Mouse (Mus musculus) liver, adult 2 months (tissue): ENCODE results near the gene 2210011C24Rik. TPM values are rescaled to one million over a fixed set of nuclear protein-coding genes. Genes with fewer than 3 reads are reported as not detected.

Experiments used
- DNase-seq: peaks from one replicate; pipeline ENCODE4 v3.0.0-alpha.2; 2011; ENCODE audit warnings: low read depth, low spot score; ENCODE audit errors: extremely low read depth
- H3K27ac ChIP-seq: fragments of 200-500 bp; replicated peaks from 2 replicates; pipeline ENCODE4 v1.5.1; 2012; ENCODE audit warnings: low read depth, mild to moderate bottlenecking, control low read depth, inconsistent platforms, low read length; ENCODE audit not compliant: insufficient read depth
- H3K27me3 ChIP-seq: fragments of 200-500 bp; 2 replicates; pipeline ENCODE4 v1.6.1; 2012; ENCODE audit warnings: mild to moderate bottlenecking, moderate library complexity, low read length, inconsistent platforms; ENCODE audit not compliant: control insufficient read depth, insufficient read depth
- H3K36me3 ChIP-seq: fragments of 200-500 bp; 2 replicates; pipeline ENCODE4 v1.6.1; 2012; ENCODE audit warnings: low read length, inconsistent platforms; ENCODE audit not compliant: control insufficient read depth, insufficient read depth
- H3K4me1 ChIP-seq: fragments of 200-500 bp; 2 replicates; pipeline ENCODE4 v1.6.1; 2011; ENCODE audit warnings: low read length; ENCODE audit not compliant: control insufficient read depth, insufficient read depth
- H3K4me3 ChIP-seq: fragments of 200-500 bp; 2 replicates; pipeline ENCODE4 v1.5.1; 2011; ENCODE audit warnings: low read depth, mild to moderate bottlenecking, control low read depth, low read length, moderate library complexity; ENCODE audit not compliant: insufficient read depth
- H3K79me2 ChIP-seq: fragments of 200-500 bp; 2 replicates; pipeline ENCODE4 v1.6.1; 2012; ENCODE audit warnings: inconsistent platforms, mild to moderate bottlenecking, low read length, moderate library complexity; ENCODE audit not compliant: control insufficient read depth, insufficient read depth
- H3K9ac ChIP-seq: fragments of 200-500 bp; 2 replicates; pipeline ENCODE4 v1.6.1; 2012; ENCODE audit warnings: low read depth, mild to moderate bottlenecking, control low read depth, inconsistent platforms, low read length
- CTCF ChIP-seq: fragments of 200-500 bp; IDR thresholded peaks from 2 replicates; pipeline ENCODE4 v1.5.1; 2011; ENCODE audit warnings: low read depth, low read length, control low read depth
- POLR2A ChIP-seq: fragments of 200-500 bp; IDR thresholded peaks from 2 replicates; pipeline ENCODE4 v1.6.1; 2011; ENCODE audit warnings: low read length, control low read depth; ENCODE audit not compliant: insufficient read depth; ENCODE audit errors: extremely low read depth
- WGBS: fragments of 180-500 bp; shearing (Covaris S2); methylation state at CpG from one replicate; pipeline ENCODE4 v1.1.7; 2018; 5-methylcytosine and 5-hydroxymethylcytosine counted together
- polyA plus RNA-seq: library from polyadenylated mRNA; depleted of rRNA; stranded (reverse); fragments of >200 nt; gene quantifications from 2 replicates; pipeline ENCODE4 v1.2.3, GENCODE M21; 2012
- total RNA-seq: library from RNA; depleted of rRNA; stranded (reverse); fragments of >200 nt; gene quantifications from 2 replicates; pipeline ENCODE4 v1.2.3, GENCODE M21; 2014

The 2210011C24Rik gene
- total and polyA plus RNA-seq, 2 experiments, result 0.28 to 0.34 TPM

DNA sequence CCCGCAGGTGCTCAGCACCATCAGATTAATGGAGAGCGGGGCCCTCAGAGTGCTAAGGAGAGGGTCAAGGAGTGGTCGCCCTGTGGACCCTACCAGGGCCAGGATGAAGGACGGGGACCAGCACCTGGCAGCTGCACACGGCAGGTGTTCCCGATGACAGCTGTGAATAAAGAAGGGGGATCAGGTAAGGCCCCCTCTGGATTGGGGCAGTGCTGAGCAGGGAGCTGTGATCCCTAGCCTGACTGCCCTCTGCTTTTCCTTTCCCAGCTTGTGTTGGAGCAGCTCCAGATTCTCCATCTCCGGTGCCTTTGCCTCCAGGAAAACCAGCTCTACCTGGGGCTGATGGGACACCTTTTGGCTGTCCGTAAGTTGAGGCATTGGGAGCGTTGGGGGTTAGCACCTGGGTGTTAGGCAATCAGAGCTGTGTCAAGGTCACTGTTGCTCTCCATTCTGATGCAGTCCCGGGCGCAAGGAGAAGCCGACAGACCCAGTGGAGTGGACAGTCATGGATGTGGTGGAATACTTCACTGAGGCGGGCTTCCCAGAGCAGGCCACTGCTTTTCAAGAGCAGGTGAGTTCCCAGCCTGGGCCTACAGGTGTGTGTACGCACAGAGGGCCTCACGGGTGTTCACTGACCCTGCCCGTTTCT, 12.8 kb downstream of the 2210011C24Rik start:
- 40% methylated on average over 16 of the region's 16 CpGs for WGBS
- Histone ChIP-seq H3K36me3 (no peaks in the 10 kb centered on the region; the same call in 1 of the 2 replicates), H3K4me1 (peaks cover 25% of the 10 kb centered on the region), H3K79me2 (no peaks in the 10 kb centered on the region), H3K4me3 (no peak overlapping the region), H3K9ac (peak overlapping the region; percentile 82; the same call in 1 of the 2 replicates), H3K27ac (no peak overlapping the region), H3K27me3 (no peaks in the 10 kb centered on the region)
- peak; percentile 58 for DNase-seq
- TF ChIP-seq CTCF, result no peak
- no peak for TF ChIP-seq POLR2A

DNA sequence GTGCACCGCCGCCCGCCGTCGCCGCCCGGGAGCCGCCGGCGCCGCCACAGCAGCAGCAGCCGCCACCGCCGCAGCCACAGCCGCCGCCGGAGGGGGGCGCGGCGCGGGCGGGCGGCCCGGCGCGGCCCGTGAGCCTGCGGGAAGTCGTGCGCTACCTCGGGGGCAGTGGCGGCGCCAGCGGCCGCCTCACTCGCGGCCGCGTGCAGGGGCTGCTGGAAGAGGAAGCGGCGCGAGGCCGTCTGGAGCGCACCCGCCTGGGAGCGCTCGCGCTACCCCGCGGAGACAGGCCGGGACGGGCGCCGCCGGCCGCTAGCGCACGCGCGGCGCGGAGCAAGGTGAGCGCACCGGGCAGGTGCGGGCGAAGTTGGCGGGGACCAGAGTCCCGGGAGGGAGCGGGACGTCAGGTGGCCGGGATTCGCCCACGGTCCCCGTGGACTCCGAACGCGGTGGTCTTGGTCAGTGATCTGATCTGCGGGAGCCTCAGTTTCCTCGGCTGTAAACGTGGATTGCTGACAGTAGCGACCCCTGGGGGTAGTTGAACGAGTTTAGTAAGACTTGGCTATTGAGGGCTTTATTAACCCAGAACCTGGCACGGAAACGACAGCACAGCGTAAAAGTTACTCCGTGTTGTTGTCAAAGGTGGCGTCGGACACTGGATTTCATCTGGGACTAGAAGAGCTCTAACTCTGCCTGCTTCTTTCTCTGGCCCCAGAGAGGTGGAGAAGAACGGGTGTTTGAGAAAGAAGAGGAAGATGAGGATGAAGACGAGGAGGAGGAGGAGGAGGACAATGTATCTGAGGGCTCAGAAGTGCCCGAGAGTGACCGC, 13.5 kb downstream of the 2210011C24Rik start:
- Histone ChIP-seq H3K4me3 (peak overlapping the region; percentile 71), H3K27me3 (no peaks in the 10 kb centered on the region), H3K4me1 (peaks cover 21% of the 10 kb centered on the region), H3K27ac (peak overlapping the region; percentile 63), H3K9ac (peak overlapping the region; percentile 82), H3K79me2 (no peaks in the 10 kb centered on the region), H3K36me3 (no peaks in the 10 kb centered on the region; the same call in 1 of the 2 replicates)
- DNase-seq, result peak; percentile 70
- WGBS, result 10% methylated on average over 89 of the region's 92 CpGs
- TF ChIP-seq CTCF, result no peak
- no peak for TF ChIP-seq POLR2A

DNA sequence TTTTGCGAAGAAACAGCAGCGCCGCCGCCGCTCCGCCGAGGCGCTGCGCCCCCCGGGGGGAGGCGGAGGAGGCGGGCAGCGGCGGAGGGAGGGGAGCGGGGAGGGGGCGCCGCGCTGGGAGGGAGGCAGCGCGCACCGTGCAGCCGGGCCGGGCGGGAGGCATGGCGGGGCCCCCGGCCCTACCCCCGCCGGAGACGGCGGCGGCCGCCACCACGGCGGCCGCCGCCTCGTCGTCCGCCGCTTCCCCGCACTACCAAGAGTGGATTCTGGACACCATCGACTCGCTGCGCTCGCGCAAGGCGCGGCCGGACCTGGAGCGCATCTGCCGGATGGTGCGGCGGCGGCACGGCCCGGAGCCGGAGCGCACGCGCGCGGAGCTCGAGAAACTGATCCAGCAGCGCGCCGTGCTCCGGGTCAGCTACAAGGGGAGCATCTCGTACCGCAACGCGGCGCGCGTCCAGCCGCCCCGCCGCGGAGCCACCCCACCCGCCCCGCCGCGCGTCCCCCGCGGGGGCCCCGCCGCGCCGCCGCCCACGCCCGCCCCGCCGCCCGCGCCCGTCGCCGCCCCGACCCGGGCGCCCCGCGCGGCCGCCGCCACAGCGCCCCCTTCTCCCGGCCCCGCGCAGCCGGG, 14.3 kb downstream of the 2210011C24Rik start, which contains the start of gene Samd1:
TSS of gene Samd1 (plus strand) at position 162 of the 631 bp plus-strand sequence.
- H3K27ac ChIP-seq, result peak within 1 kb of the TSS; percentile 84
- H3K4me1 ChIP-seq, result peaks cover 12% of the 10 kb centered on the region
- peak within 1 kb of the TSS; percentile 91 for H3K4me3 ChIP-seq
- H3K79me2 ChIP-seq, result no peaks in the 10 kb centered on the region
- peak within 1 kb of the TSS; percentile 99 for H3K9ac ChIP-seq
- DNase-seq, result no peak
- H3K27me3 ChIP-seq, result no peaks in the 10 kb centered on the region
- no peaks in the 10 kb centered on the region; the same call in 1 of the 2 replicates for H3K36me3 ChIP-seq
- WGBS, result 17% methylated on average over 101 of the region's 112 CpGs
- TF ChIP-seq POLR2A (no peak), CTCF (no peak)

DNA sequence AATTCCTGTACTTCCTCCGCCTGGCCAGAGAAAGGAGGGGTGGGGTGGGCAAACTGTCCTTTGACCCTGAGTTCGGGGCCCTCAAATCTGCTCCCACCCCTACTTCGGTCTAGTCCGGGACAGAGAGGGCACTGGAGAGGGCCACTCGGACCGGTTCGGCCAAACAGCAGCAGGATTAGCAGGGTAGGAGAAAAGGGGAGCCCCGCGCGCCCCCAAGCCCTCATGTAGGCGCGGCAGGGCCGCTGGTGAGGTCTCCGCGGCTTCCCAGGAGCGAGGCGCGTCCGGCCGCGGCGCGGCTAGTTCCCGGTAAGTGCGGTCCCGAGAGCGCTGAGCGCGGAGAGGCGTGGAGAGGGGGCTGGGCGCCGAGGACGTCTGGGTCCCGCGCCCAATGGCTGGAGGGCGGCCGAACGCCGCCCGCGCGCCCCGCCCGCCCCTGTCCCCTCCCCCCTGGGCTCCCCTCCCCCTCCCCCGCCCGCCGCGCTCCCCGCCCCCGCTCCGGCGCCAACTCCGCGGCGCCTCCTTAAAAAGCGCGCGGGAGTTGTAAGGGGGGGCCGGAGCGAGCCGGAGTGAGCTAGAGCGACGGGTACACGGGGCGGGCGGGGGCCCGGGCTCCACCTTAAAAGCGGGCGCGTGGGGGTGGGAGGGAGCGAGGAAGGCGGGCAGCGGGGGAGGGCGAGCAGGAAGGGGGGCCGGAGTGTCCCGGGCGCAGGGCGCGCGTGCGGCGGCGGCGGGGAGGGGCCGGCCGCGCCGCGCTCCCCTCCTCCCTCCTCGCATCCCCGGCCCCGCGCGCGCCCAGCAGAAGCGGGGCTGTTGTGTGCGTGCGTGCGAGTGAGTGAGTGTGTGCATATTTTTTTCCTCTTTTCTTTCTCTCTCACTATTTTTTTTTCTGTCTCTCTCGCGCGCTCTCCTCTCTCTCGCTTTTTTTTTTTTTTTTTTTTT, 15.1 kb downstream of the 2210011C24Rik start:
- TF ChIP-seq POLR2A (peak; percentile 87), CTCF (no peak)
- peaks cover 5% of the 10 kb centered on the region for H3K36me3 ChIP-seq
- WGBS, result 1% methylated on average over 58 of the region's 103 CpGs
- DNase-seq, result peak; percentile 70
- H3K79me2 ChIP-seq, result no peaks in the 10 kb centered on the region
- peak overlapping the region; percentile 99 for H3K9ac ChIP-seq
- peak overlapping the region; percentile 91 for H3K4me3 ChIP-seq
- H3K27me3 ChIP-seq, result no peaks in the 10 kb centered on the region
- H3K4me1 ChIP-seq, result peaks cover 12% of the 10 kb centered on the region
- peak overlapping the region; percentile 84 for H3K27ac ChIP-seq

DNA sequence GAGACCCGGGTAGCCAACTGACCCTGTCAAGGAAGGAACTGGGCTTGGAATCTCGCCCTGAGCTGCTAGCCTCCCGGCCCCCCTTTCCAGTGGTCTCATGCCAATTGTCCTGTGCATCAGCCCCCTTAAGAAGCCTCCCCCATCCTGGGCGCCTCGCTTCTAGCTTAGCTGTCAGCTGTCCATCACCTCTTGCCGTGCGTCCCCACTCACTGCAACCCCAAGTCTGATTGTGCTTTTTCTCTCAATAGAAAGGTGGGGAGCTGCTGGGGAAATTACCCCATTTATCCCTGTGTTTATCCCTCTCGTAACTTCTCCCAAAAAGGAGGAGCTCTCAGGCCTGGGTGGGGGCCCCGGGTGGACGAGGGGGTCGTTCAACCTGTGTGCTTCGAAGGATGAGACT, 16.0 kb downstream of the 2210011C24Rik start:
- Histone ChIP-seq H3K27me3 (no peaks in the 10 kb centered on the region), H3K27ac (no peak overlapping the region), H3K9ac (no peak overlapping the region), H3K4me1 (peaks cover 12% of the 10 kb centered on the region), H3K36me3 (peaks cover 9% of the 10 kb centered on the region), H3K79me2 (no peaks in the 10 kb centered on the region), H3K4me3 (no peak overlapping the region)
- 60% methylated on average over 12 of the region's 12 CpGs for WGBS
- TF ChIP-seq CTCF (no peak), POLR2A (no peak)
- DNase-seq, result no peak
